Mouse (Mus musculus) bone marrow, adult 2 months (tissue): ENCODE results near the gene Mtmr14. TPM values are rescaled to one million over a fixed set of nuclear protein-coding genes. Genes with fewer than 3 reads are reported as not detected.

ENCODE experiments used
- H3K27ac ChIP-seq: fragments of 200-500 bp; 2 replicates; pipeline ENCODE4 v1.5.1; 2012; ENCODE audit warnings: low read depth, mild to moderate bottlenecking, control low read depth, inconsistent platforms, low read length; ENCODE audit not compliant: control insufficient read depth, poor library complexity, insufficient read depth
- H3K4me1 ChIP-seq: fragments of 200-500 bp; 2 replicates; pipeline ENCODE4 v1.6.1; 2011; ENCODE audit warnings: low read length; ENCODE audit not compliant: control insufficient read depth, insufficient read depth
- H3K4me3 ChIP-seq: fragments of 200-500 bp; replicated peaks from 2 replicates; pipeline ENCODE3; 2011; ENCODE audit warnings: mild to moderate bottlenecking, low read depth, low read length, control low read depth; ENCODE audit not compliant: control insufficient read depth
- CTCF ChIP-seq: fragments of 200-500 bp; IDR thresholded peaks from 2 replicates; pipeline ENCODE4 v1.5.1; 2011; ENCODE audit warnings: low read length, control low read depth; ENCODE audit not compliant: control insufficient read depth, insufficient read depth
- POLR2A ChIP-seq: fragments of 200-500 bp; IDR thresholded peaks from 2 replicates; pipeline ENCODE4 v1.6.1; 2011; ENCODE audit warnings: low read depth, mild to moderate bottlenecking, control low read depth, low read length, borderline replicate concordance; ENCODE audit not compliant: control insufficient read depth
- WGBS: fragments of 180-500 bp; shearing (Covaris S2); methylation state at CpG from one replicate; pipeline ENCODE4 v1.1.7; 2018; 5-methylcytosine and 5-hydroxymethylcytosine counted together
- polyA plus RNA-seq: library from polyadenylated mRNA; stranded (reverse); fragments of >200 nt; gene quantifications from 2 replicates; pipeline ENCODE4 v1.2.4, GENCODE M21; 2011; ENCODE audit warnings: low replicate concordance; ENCODE audit not compliant: missing spikeins, insufficient read depth, insufficient read length

Mtmr14 gene
- polyA plus RNA-seq, 1 experiment, result 35.8 TPM

DNA sequence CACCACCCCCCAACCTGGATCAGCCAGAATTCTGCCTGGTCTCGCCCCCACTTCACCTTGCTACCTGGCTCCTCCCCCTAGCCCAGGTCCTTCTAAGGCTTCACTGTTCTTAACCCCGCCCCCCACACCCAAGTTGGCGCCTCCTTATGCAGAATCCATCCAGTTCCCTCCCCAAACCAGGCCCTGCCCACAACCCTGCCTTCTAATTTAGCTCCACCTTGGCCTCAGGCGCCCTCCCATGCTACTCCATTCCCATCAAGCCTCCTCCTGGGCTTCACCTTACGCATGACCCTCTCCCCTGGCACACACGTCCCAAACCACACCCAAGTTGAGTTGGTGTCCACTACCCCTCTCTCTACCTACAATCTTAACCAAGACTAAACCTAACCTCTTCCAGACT lies 45.9 kb downstream of the Mtmr14 start:
- TF ChIP-seq POLR2A (no peak), CTCF (no peak)
- Histone ChIP-seq H3K4me3 (no peak overlapping the region), H3K4me1 (no peaks in the 10 kb centered on the region), H3K27ac (no peak overlapping the region)
- WGBS, result 26% methylated on average over 6 of the region's 6 CpGs

DNA sequence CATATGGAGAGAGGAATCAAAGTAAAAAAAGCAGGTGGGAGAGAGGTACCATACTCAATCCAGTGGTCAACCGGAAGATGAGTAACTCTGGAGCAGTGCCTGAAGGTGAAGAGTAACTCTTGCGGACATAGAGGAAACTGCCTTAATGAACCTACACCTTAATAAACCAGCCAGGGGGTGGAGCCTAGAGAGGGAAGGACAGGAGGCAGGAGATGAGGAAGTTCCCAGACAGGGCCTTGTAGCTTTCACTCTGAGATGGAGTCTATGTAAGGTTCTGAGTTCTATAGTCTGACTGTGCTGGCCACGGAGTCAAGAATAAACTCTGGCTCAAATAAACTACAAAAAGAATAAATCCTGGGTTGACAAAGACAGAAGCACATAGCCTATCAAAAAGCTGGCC lies 47.3 kb downstream of the Mtmr14 start:
- Histone ChIP-seq H3K27ac (no peak overlapping the region), H3K4me1 (no peaks in the 10 kb centered on the region), H3K4me3 (no peak overlapping the region)
- TF ChIP-seq POLR2A, result no peak
- TF ChIP-seq CTCF, result no peak
- 52% methylated on average over 3 of the region's 3 CpGs for WGBS

DNA sequence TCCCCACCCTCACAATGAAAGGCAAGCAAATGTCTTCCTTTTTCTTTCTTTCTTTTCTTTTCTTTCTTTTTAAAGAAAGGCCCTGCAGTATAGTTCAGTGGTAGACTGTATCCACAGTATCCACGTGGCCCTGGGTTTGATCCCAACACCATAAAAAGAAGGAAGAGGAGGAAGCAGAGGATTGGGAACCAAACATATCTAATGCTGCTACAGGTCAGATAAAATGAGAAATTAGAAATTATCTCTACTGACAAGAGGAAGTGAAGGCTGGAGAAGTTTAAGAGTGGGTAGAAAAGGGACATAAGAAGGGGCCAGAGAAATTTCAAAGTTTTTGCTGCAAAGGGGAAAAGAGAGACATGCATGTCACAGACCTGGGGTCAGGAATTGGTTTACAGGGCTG lies 48.7 kb downstream of the Mtmr14 start:
- no peak overlapping the region for H3K4me3 ChIP-seq
- no peak overlapping the region for H3K27ac ChIP-seq
- no peaks in the 10 kb centered on the region for H3K4me1 ChIP-seq
- no peak for TF ChIP-seq POLR2A
- no peak for TF ChIP-seq CTCF
- 41% methylated on average over 1 of the region's 1 CpGs for WGBS

DNA sequence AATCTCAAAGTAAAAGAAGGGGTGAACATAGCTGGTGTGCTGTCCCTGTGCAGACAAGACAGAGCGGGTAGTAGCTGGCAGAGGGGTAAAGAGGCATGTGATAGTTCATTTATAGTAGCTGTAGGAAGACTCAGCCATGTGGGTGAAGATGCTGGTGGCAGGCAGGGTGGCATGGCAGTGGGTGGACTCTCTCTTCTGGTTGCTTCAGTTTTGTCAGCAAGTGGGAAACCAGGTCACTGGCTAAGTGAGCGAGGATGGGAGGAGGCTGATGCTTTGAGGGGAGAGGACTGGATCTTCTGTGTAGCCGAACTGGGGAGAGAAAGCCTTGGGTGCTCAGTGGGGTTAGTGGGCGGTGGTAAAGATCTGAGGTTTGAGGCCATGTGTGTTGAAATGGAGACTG lies 49.6 kb downstream of the Mtmr14 start:
- Histone ChIP-seq H3K4me1 (no peaks in the 10 kb centered on the region), H3K4me3 (no peak overlapping the region), H3K27ac (no peak overlapping the region)
- TF ChIP-seq POLR2A (no peak), CTCF (no peak)
- WGBS, result 74% methylated on average over 4 of the region's 4 CpGs

DNA sequence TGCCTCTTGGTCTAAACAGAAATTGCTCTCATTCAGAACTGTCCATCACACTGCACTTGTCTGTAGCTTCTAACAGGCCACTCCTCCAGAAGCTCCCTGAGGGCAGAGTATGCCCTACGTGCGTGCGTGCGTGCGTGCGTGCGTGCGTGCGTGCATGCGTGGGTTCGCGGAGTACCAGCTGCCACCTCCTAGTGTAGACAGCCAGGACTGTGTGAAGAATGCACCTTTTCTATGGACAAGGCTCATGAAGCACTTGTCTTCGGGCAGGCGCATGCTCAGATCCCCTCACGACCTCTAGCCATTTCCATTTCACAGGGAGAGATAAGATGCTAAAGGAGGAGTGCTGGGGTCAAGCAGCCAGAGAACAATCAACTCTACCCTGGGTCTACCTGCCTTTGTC lies 51.7 kb downstream of the Mtmr14 start:
- 93% methylated on average over 15 of the region's 15 CpGs for WGBS
- TF ChIP-seq CTCF, result no peak
- TF ChIP-seq POLR2A, result no peak

DNA sequence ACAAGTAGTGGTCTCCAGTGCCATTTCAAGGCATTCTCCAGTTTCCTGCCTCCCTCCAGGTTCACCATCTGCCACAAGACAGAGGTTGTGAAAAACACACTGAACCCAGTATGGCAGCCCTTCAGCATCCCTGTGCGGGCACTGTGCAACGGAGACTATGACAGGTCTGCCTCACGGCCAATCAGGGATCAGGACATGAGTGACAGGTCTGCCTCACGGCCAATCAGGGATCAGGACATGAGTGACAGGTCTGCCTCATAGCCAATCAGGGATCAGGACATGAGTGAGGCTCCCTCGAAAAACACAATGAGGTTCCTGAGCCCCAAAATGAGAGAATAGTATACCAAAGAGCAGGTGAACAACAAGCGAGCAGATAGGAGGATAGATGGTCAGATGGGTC lies 52.7 kb downstream of the Mtmr14 start:
- 68% methylated on average over 6 of the region's 6 CpGs for WGBS
- no peak overlapping the region for H3K4me3 ChIP-seq
- H3K27ac ChIP-seq, result no peak overlapping the region
- no peaks in the 10 kb centered on the region for H3K4me1 ChIP-seq
- no peak for TF ChIP-seq POLR2A
- no peak for TF ChIP-seq CTCF

More for the DNA sequence above, 51.7 kb downstream of the Mtmr14 start:
- no peaks in the 10 kb centered on the region for H3K4me1 ChIP-seq
- H3K4me3 ChIP-seq, result no peak overlapping the region
- no peak overlapping the region for H3K27ac ChIP-seq

DNA sequence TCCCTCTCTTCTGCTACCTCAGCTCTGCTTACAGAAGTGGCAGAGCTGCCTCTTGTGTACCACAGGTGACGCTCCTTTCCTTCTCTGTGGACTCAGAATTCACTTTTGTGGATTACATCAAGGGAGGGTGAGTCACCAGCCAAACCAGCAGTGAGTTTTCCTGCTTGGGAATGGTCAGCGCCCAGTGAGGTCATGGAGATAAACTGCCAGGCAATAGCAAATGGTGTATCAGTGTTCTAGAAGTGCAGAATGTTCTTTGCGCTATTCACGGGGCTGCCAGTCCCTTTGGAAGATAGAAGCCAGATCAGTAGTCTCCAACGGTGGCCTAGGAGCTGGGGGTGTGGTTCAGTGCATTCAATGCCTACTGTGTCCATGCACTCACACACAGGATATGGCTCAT lies 55.3 kb downstream of the Mtmr14 start:
- Histone ChIP-seq H3K4me1 (no peaks in the 10 kb centered on the region), H3K4me3 (no peak overlapping the region), H3K27ac (no peak overlapping the region)
- TF ChIP-seq POLR2A (no peak), CTCF (no peak)
- 76% methylated on average over 5 of the region's 5 CpGs for WGBS

DNA sequence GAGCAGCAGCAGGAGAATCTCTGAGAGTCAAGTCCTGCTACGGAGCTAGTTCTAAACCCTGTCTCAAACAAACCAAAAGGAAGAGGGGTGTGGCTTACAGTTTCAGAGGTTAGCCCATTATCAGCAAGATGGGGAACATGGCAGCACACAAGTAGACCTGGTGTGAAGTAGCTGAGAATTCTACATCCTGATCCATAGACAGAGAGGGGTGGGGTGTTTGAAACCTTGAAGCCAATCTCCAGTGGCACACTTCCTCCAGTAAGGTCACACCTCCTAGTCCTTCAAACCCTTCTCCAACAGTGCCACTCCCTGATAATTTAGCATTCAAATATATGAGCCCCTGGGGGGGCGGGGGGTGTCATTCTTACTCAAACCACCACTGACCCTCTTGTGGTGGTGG lies 58.4 kb downstream of the Mtmr14 start:
- Histone ChIP-seq H3K4me1 (no peaks in the 10 kb centered on the region), H3K4me3 (no peak overlapping the region), H3K27ac (no peak overlapping the region)
- WGBS, result 85% methylated on average over 2 of the region's 2 CpGs
- TF ChIP-seq CTCF (no peak), POLR2A (no peak)

DNA sequence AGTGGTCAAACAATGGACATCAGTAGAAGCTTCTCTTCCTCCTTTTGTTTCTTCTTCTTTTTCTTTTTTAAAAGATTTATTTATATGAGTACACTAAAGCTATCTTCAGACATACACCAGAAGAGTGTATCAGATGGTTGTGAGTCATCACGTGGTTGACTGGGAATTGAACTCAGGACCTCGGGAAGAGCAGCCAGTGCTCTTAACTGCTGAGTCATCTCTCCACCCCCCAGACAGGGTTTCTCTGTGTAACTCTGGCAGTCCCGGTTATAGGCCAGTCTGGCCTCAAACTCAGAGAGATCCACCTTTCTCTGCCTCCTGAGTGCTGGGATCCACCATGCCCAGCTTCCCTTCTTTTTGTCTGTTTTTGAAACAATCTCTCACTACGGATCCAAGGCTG lies 59.0 kb downstream of the Mtmr14 start:
- no peak overlapping the region for H3K27ac ChIP-seq
- 47% methylated on average over 4 of the region's 4 CpGs for WGBS
- no peaks in the 10 kb centered on the region for H3K4me1 ChIP-seq
- TF ChIP-seq POLR2A, result no peak
- H3K4me3 ChIP-seq, result no peak overlapping the region
